Mouse (Mus musculus) activated CD4-positive, CD25-positive, alpha-beta regulatory T cell, adult 4 months (primary cell): ENCODE data around the gene Col11a2. TPM values are rescaled to one million over a fixed set of nuclear protein-coding genes. Genes with fewer than 3 reads are reported as not detected.
"Not testable (repeated sequence)": the region's sequence is repeated elsewhere in the genome, so short reads cannot be mapped to it uniquely, and the experiment has no call there.

ENCODE experiments used
- ATAC-seq: one replicate; pipeline ENCODE4 v1.8.0; 2017
- polyA plus RNA-seq, 2 experiments: library from polyadenylated mRNA; unstranded; fragments of 100-300 nt; shearing (Covaris generic); gene quantifications; one replicate each; pipeline ENCODE4 v1.2.1; 2017

Gene Col11a2
- under 1 TPM; 0.07 to 0.20 TPM for polyA plus RNA-seq

GRCm38 (mm10) chr17:34038878-34039561 lies at the start of gene Col11a2:
TSS of gene Col11a2 (plus strand) at chr17:34039437.
- no peak for ATAC-seq

- peak; percentile 50 for ATAC-seq
These were observed 47.2 kb upstream of the Col11a2 start for GRCm38 (mm10) chr17:33991788-33992664.

GRCm38 (mm10) chr17:33994959-33995358 lies 44.3 kb upstream of the Col11a2 start:
- no peak for ATAC-seq

- no peak for ATAC-seq
These were observed 43.6 kb upstream of the Col11a2 start for GRCm38 (mm10) chr17:33995651-33996050.

GRCm38 (mm10) chr17:33997025-33997424 lies 42.2 kb upstream of the Col11a2 start:
- ATAC-seq: not testable (repeated sequence)

- not testable (repeated sequence) for ATAC-seq
These were observed 40.5 kb upstream of the Col11a2 start for GRCm38 (mm10) chr17:33998697-33999096.

- ATAC-seq: peak; percentile 4
These were observed 39.7 kb upstream of the Col11a2 start for GRCm38 (mm10) chr17:33999341-34000149.

- peak; percentile 91 for ATAC-seq
These were observed 39.1 kb upstream of the Col11a2 start, which contains the start of gene H2-K1 for GRCm38 (mm10) chr17:34000150-34000537. TSS of gene H2-K1 (minus strand) at chr17:34000347.

- ATAC-seq: not testable (repeated sequence)
These were observed 38.4 kb upstream of the Col11a2 start for GRCm38 (mm10) chr17:34000796-34001195.

GRCm38 (mm10) chr17:34003426-34003825 lies 35.8 kb upstream of the Col11a2 start:
- ATAC-seq: no peak

GRCm38 (mm10) chr17:34006570-34006969 lies 32.7 kb upstream of the Col11a2 start:
- ATAC-seq: no peak

- no peak for ATAC-seq
These were observed 29.1 kb upstream of the Col11a2 start for GRCm38 (mm10) chr17:34010156-34010555.

GRCm38 (mm10) chr17:34013436-34013835 lies 25.8 kb upstream of the Col11a2 start:
- ATAC-seq: no peak

- ATAC-seq: no peak
These were observed 17.5 kb upstream of the Col11a2 start for GRCm38 (mm10) chr17:34021539-34022413.

GRCm38 (mm10) chr17:34022414-34022783 lies 16.8 kb upstream of the Col11a2 start:
- ATAC-seq: no peak

- no peak for ATAC-seq
These were observed 16.2 kb upstream of the Col11a2 start for GRCm38 (mm10) chr17:34022987-34023386.

- no peak for ATAC-seq
These were observed 15.6 kb upstream of the Col11a2 start for GRCm38 (mm10) chr17:34023678-34024077.

- peak; percentile 36 for ATAC-seq
These were observed 14.9 kb upstream of the Col11a2 start, which contains the start of gene Ring1 for GRCm38 (mm10) chr17:34024317-34024821. TSS of gene Ring1 (minus strand) at chr17:34024680.

- peak; percentile 3 for ATAC-seq
These were observed 14.1 kb upstream of the Col11a2 start for GRCm38 (mm10) chr17:34024861-34025755.

- no peak for ATAC-seq
These were observed 13.5 kb upstream of the Col11a2 start for GRCm38 (mm10) chr17:34025756-34026151.
